Mouse (Mus musculus): ENCODE data around the gene Phyhd1.
A peak's percentile ranks its signal among the peaks of the same experiment; 100 is the strongest.

The Phyhd1 gene

GRCm38 (mm10) chr2:30283193-30283592 lies 17.2 kb downstream of the Phyhd1 start:
- DNase-seq (ENCODE audit: low read depth, low spot score), result no peak

- no peak for DNase-seq (ENCODE audit: low read depth, low spot score)
Observed at GRCm38 (mm10) chr2:30285004-30285403, 19.0 kb downstream of the Phyhd1 start.

- no peak for DNase-seq (ENCODE audit: low read depth, low spot score)
Observed at GRCm38 (mm10) chr2:30285416-30286181, 19.6 kb downstream of the Phyhd1 start.

- peak; percentile 90 for DNase-seq (ENCODE audit: low read depth, low spot score)
Observed at GRCm38 (mm10) chr2:30286192-30287026, 20.4 kb downstream of the Phyhd1 start, which contains the start of the genes Dolk and Nup188. TSS of gene Dolk (minus strand) at chr2:30286334. TSS of gene Nup188 (plus strand) at chr2:30286397.

- DNase-seq (ENCODE audit: low read depth, low spot score), result no peak
Observed at GRCm38 (mm10) chr2:30287027-30287373, 21.0 kb downstream of the Phyhd1 start.

- DNase-seq (ENCODE audit: low read depth, low spot score), result no peak
Observed at GRCm38 (mm10) chr2:30299525-30299924, 33.5 kb downstream of the Phyhd1 start.

- DNase-seq (ENCODE audit: low read depth, low spot score), result no peak
Observed at GRCm38 (mm10) chr2:30299966-30300365, 34.0 kb downstream of the Phyhd1 start.

- no peak for DNase-seq (ENCODE audit: low read depth, low spot score)
Observed at GRCm38 (mm10) chr2:30306087-30306486, 40.1 kb downstream of the Phyhd1 start.

- DNase-seq (ENCODE audit: low read depth, low spot score), result no peak
Observed at GRCm38 (mm10) chr2:30309351-30309750, 43.3 kb downstream of the Phyhd1 start.

GRCm38 (mm10) chr2:30311481-30311880 lies 45.5 kb downstream of the Phyhd1 start:
- no peak for DNase-seq (ENCODE audit: low read depth, low spot score)

GRCm38 (mm10) chr2:30316136-30316535 lies 50.1 kb downstream of the Phyhd1 start:
- DNase-seq (ENCODE audit: low read depth, low spot score), result no peak

- DNase-seq (ENCODE audit: low read depth, low spot score), result no peak
Observed at GRCm38 (mm10) chr2:30316955-30317354, 51.0 kb downstream of the Phyhd1 start.

- no peak for DNase-seq (ENCODE audit: low read depth, low spot score)
Observed at GRCm38 (mm10) chr2:30319260-30319659, 53.3 kb downstream of the Phyhd1 start.

GRCm38 (mm10) chr2:30323111-30323510 lies 57.1 kb downstream of the Phyhd1 start:
- DNase-seq (ENCODE audit: low read depth, low spot score), result no peak

GRCm38 (mm10) chr2:30325296-30325695 lies 59.3 kb downstream of the Phyhd1 start:
- DNase-seq (ENCODE audit: low read depth, low spot score), result no peak

GRCm38 (mm10) chr2:30327276-30327675 lies 61.3 kb downstream of the Phyhd1 start:
- DNase-seq (ENCODE audit: low read depth, low spot score), result no peak

- no peak for DNase-seq (ENCODE audit: low read depth, low spot score)
Observed at GRCm38 (mm10) chr2:30328791-30329190, 62.8 kb downstream of the Phyhd1 start.

All from c-Kit-negative CD71-positive TER-119-positive erythroid progenitor cells, embryonic 14.5 days (primary cell).